ENCODE assay signal across 7 mouse cellular contexts in the genomic region with DNA sequence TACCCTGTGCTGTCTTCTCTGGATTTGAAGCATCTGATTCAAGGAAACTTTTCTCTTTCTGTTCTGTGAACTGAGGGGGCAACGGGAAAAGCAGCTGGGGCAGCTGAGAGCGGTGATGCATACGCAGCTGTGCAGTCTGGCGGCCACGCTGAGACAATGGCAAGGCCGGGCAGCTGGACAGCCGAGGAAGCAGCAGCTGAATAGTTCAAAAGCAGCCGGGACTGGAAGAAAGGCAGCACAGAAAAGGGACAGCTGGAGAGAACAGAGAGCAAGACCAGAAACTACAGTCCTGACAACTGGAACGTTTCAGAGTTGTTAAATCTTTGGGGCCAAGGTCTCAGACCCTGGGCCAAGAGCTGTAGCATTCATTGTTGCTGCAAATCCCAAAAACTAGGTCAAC. TPM values are rescaled to one million over a fixed set of nuclear protein-coding genes. Genes with fewer than 3 reads are reported as not detected.
DNase-seq lines count a peak whose midpoint lies in the region; ATAC-seq lines count a peak whose summit lies in the region.

No protein-coding gene starts in this region.

- H3K9ac ChIP-seq in hindbrain, embryonic 13.5 days = peak overlapping the region; percentile 82
- no peak overlapping the region for H3K9ac ChIP-seq in liver, embryonic 15.5 days
- H3K9ac ChIP-seq in neural tube, embryonic 14.5 days (replicated peaks; ENCODE audit: low read depth, low read length) = peak overlapping the region; percentile 68; the same call in 1 of the 2 replicates

- peak overlapping the region; percentile 81 for H3K4me3 ChIP-seq in hindbrain, embryonic 13.5 days
- no peak overlapping the region for H3K4me3 ChIP-seq in liver, embryonic 15.5 days (replicated peaks)
- H3K4me3 ChIP-seq in neural tube, embryonic 14.5 days (ENCODE audit: low read depth, low read length) = peak overlapping the region; percentile 75

- peaks cover 23% of the 10 kb centered on the region for H3K36me3 ChIP-seq in hindbrain, embryonic 13.5 days
- peaks cover 25% of the 10 kb centered on the region for H3K36me3 ChIP-seq in liver, embryonic 15.5 days (replicated peaks)
- H3K36me3 ChIP-seq in neural tube, embryonic 14.5 days (ENCODE audit: control insufficient read depth, insufficient read depth, low read length) = peaks cover 11% of the 10 kb centered on the region

- DNase-seq in adrenal gland, postnatal 10 days = peak; percentile 21
- DNase-seq in cerebellum, adult 18-20 months = peak; percentile 16 to 39
- DNase-seq in forelimb bud, embryonic 11.5 days (ENCODE audit: low read depth, low spot score) = peak; percentile 32
- no peak for DNase-seq in B cell, adult 2 months

- ATAC-seq in hindbrain, embryonic 13.5 days (ENCODE audit: low FRiP score) = 0 out of 2 replicates have a peak, but pooled peaks have one; percentile 1
- ATAC-seq in liver, embryonic 15.5 days (ENCODE audit: insufficient read depth) = no peak
- peak; percentile 15; the same call in 1 of the 2 replicates for ATAC-seq in neural tube, embryonic 14.5 days (ENCODE audit: low read depth)

- H3K4me1 ChIP-seq in hindbrain, embryonic 13.5 days (replicated peaks) = peaks cover 7% of the 10 kb centered on the region
- H3K4me1 ChIP-seq in liver, embryonic 15.5 days (replicated peaks) = peaks cover 19% of the 10 kb centered on the region
- H3K4me1 ChIP-seq in neural tube, embryonic 14.5 days (ENCODE audit: control insufficient read depth, insufficient read depth, low read length) = peaks cover 12% of the 10 kb centered on the region; the same call in 1 of the 2 replicates

- H3K4me2 ChIP-seq in hindbrain, embryonic 13.5 days = peak overlapping the region; percentile 74
- peak overlapping the region; percentile 73 for H3K4me2 ChIP-seq in liver, embryonic 15.5 days
- H3K4me2 ChIP-seq in neural tube, embryonic 14.5 days (ENCODE audit: low read depth, low read length) = peak overlapping the region; percentile 87

- 12% methylated on average over 9 of the region's 9 CpGs for WGBS in hindbrain, embryonic 13.5 days
- WGBS in liver, embryonic 15.5 days (ENCODE audit: insufficient replicate concordance) = 49% methylated on average over 9 of the region's 9 CpGs
- WGBS in neural tube, embryonic 14.5 days = 11% methylated on average over 9 of the region's 9 CpGs

- peak overlapping the region; percentile 82 for H3K27ac ChIP-seq in hindbrain, embryonic 13.5 days
- H3K27ac ChIP-seq in liver, embryonic 15.5 days (replicated peaks) = no peak overlapping the region
- H3K27ac ChIP-seq in neural tube, embryonic 14.5 days (ENCODE audit: low read depth, low read length) = peak overlapping the region; percentile 81

- no peaks in the 10 kb centered on the region for H3K27me3 ChIP-seq in hindbrain, embryonic 13.5 days
- peaks cover 10% of the 10 kb centered on the region; the same call in 1 of the 2 replicates for H3K27me3 ChIP-seq in liver, embryonic 15.5 days
- H3K27me3 ChIP-seq in neural tube, embryonic 14.5 days (ENCODE audit: control insufficient read depth, insufficient read depth, low read length) = no peaks in the 10 kb centered on the region

- no peaks in the 10 kb centered on the region for H3K9me3 ChIP-seq in hindbrain, embryonic 13.5 days
- no peaks in the 10 kb centered on the region for H3K9me3 ChIP-seq in liver, embryonic 15.5 days (replicated peaks)
- no peaks in the 10 kb centered on the region for H3K9me3 ChIP-seq in neural tube, embryonic 14.5 days (ENCODE audit: control insufficient read depth, low read length)

RNA-seq across cellular contexts. Expression of a gene that starts 1.1 kb away (rescaled TPM):
- 10 to 100 TPM; 31.4 to 32.1 TPM for total RNA-seq in adrenal gland, postnatal 10 days (2021)
- polyA plus RNA-seq in hindbrain, embryonic 13.5 days (2015; fragmentation: Nextera tagmentation; extraction: Ambion mirVana) = 84.8 and 88.7 TPM in 2 replicates
- 38.1 and 43.7 TPM in 2 replicates for polyA plus RNA-seq in liver, embryonic 15.5 days (2015; fragmentation: Nextera tagmentation; extraction: Ambion mirVana)
- 84.9 and 87.1 TPM in 2 replicates for polyA plus RNA-seq in neural tube, embryonic 14.5 days (2014; fragmentation: Nextera tagmentation; extraction: Ambion mirVana)

RNA-seq across cellular contexts. Expression of a gene that starts 20.6 kb away (rescaled TPM):
- total RNA-seq in adrenal gland, postnatal 10 days (2021) = 10 to 100 TPM; 30.3 to 33.2 TPM
- 44.0 TPM in 2 replicates for polyA plus RNA-seq in hindbrain, embryonic 13.5 days (2015; fragmentation: Nextera tagmentation; extraction: Ambion mirVana)
- polyA plus RNA-seq in liver, embryonic 15.5 days (2015; fragmentation: Nextera tagmentation; extraction: Ambion mirVana) = 251 and 253 TPM in 2 replicates
- 15.2 and 21.5 TPM in 2 replicates for polyA plus RNA-seq in neural tube, embryonic 14.5 days (2014; fragmentation: Nextera tagmentation; extraction: Ambion mirVana)

RNA-seq across cellular contexts. Expression of a gene that starts 29.7 kb away (rescaled TPM):
- under 1 TPM; 0.09 to 0.70 TPM for total RNA-seq in adrenal gland, postnatal 10 days (2021)
- 0.38 and 0.53 TPM in 2 replicates for polyA plus RNA-seq in hindbrain, embryonic 13.5 days (2015; fragmentation: Nextera tagmentation; extraction: Ambion mirVana)
- polyA plus RNA-seq in liver, embryonic 15.5 days (2015; fragmentation: Nextera tagmentation; extraction: Ambion mirVana) = not detected in 2 replicates
- polyA plus RNA-seq in neural tube, embryonic 14.5 days (2014; fragmentation: Nextera tagmentation; extraction: Ambion mirVana) = 0.07 and 2.5 TPM in 2 replicates

Comparison
In these comparisons a context has a peak if more than half of its experiments do, and no peak if none do; other contexts are left out.
1. DNase-seq: peak in adrenal gland, postnatal 10 days (single experiment), cerebellum, adult 18-20 months (2 of 2) and forelimb bud, embryonic 11.5 days (single experiment); none in B cell, adult 2 months (0 of 2).
2. Peak in every context shown above with its lines, with median percentiles within 50 percentile points of each other: H3K4me2 ChIP-seq.